Mouse (Mus musculus) kidney, adult 2 months (tissue): ENCODE data around the gene Hoxb8.

Source experiments
- CTCF ChIP-seq: fragments of 200-500 bp; conservative IDR thresholded peaks from 2 replicates; pipeline ENCODE4 v1.5.1; 2011; ENCODE audit warnings: low read depth, mild to moderate bottlenecking, control low read depth, low read length, moderate library complexity, mixed read lengths; ENCODE audit not compliant: insufficient read depth, insufficient read length
- POLR2A ChIP-seq: fragments of 200-500 bp; IDR thresholded peaks from one replicate; pipeline ENCODE4 v1.6.1; 2011; ENCODE audit warnings: low read depth, low read length, control low read depth

- TF ChIP-seq CTCF: no peak
- no peak for TF ChIP-seq POLR2A
These were observed 7.6 kb downstream of the Hoxb8 start for GRCm38 (mm10) chr11:96289293-96289692.
